Mouse (Mus musculus) thymus, adult 2 months (tissue): Measurements from ENCODE around the gene Gm42421. TPM values are rescaled to one million over a fixed set of nuclear protein-coding genes. Genes with fewer than 3 reads are reported as not detected.

Experiments
- DNase-seq: peaks from one replicate; pipeline ENCODE4 v3.0.0; 2021
- H3K27ac ChIP-seq: fragments of 200-500 bp; 2 replicates; pipeline ENCODE4 v1.5.1; 2012; ENCODE audit warnings: low read length, control low read depth; ENCODE audit not compliant: control insufficient read depth, insufficient read depth
- H3K27me3 ChIP-seq: fragments of 200-500 bp; 2 replicates; pipeline ENCODE4 v1.6.1; 2012; ENCODE audit warnings: mild to moderate bottlenecking, low read length, moderate library complexity, mixed read lengths; ENCODE audit not compliant: control insufficient read depth, insufficient read depth
- H3K36me3 ChIP-seq: fragments of 200-500 bp; 2 replicates; pipeline ENCODE4 v1.6.1; 2012; ENCODE audit warnings: mild to moderate bottlenecking, low read length, moderate library complexity; ENCODE audit not compliant: control insufficient read depth, insufficient read depth
- H3K4me1 ChIP-seq: fragments of 200-500 bp; replicated peaks from 2 replicates; pipeline ENCODE4 v1.6.1; 2012; ENCODE audit warnings: low read length; ENCODE audit not compliant: control insufficient read depth, insufficient read depth
- H3K4me3 ChIP-seq: fragments of 200-500 bp; 2 replicates; pipeline ENCODE4 v1.5.1; 2012; ENCODE audit warnings: mild to moderate bottlenecking, low read length, control low read depth, moderate library complexity; ENCODE audit not compliant: control insufficient read depth, insufficient read depth
- CTCF ChIP-seq: fragments of 200-500 bp; IDR thresholded peaks from 2 replicates; pipeline ENCODE4 v1.5.1; 2012; ENCODE audit warnings: mild to moderate bottlenecking, control low read depth, low read length, moderate library complexity, borderline replicate concordance; ENCODE audit not compliant: control insufficient read depth, poor library complexity, insufficient read depth; ENCODE audit errors: extremely low read depth
- POLR2A ChIP-seq: fragments of 200-500 bp; IDR thresholded peaks from 2 replicates; pipeline ENCODE4 v1.6.1; 2012; ENCODE audit warnings: mild to moderate bottlenecking, low read length, control low read depth, moderate library complexity; ENCODE audit not compliant: control insufficient read depth, poor library complexity, insufficient read depth; ENCODE audit errors: extremely low read depth
- WGBS: fragments of 180-500 bp; shearing (Covaris S2); methylation state at CpG from one replicate; pipeline ENCODE4 v1.1.7; 2018; 5-methylcytosine and 5-hydroxymethylcytosine counted together
- polyA plus RNA-seq: library from polyadenylated mRNA; depleted of rRNA; stranded (reverse); fragments of >200 nt; gene quantifications from 2 replicates; pipeline ENCODE4 v1.2.3, GENCODE M21; 2012; rRNA removed

Gene Gm42421
- polyA plus RNA-seq, 1 experiment: 0.22 TPM

- no peaks in the 10 kb centered on the region for H3K36me3 ChIP-seq
- H3K4me1 ChIP-seq: no peaks in the 10 kb centered on the region
- no peak overlapping the region for H3K27ac ChIP-seq
- H3K27me3 ChIP-seq: no peaks in the 10 kb centered on the region
- TF ChIP-seq CTCF (peak; percentile 92), POLR2A (no peak)
- H3K4me3 ChIP-seq: no peak overlapping the region
- DNase-seq: peak; percentile 47
- 47% methylated on average over 4 of the region's 4 CpGs for WGBS
Observed at GRCm38 (mm10) chr5:143974931-143975630, 47.1 kb downstream of the Gm42421 start.

- 33% methylated on average over 2 of the region's 2 CpGs for WGBS
- Histone ChIP-seq H3K27ac (no peak overlapping the region), H3K4me3 (no peak overlapping the region), H3K27me3 (no peaks in the 10 kb centered on the region), H3K4me1 (no peaks in the 10 kb centered on the region), H3K36me3 (no peaks in the 10 kb centered on the region)
- no peak for DNase-seq
- no peak for TF ChIP-seq CTCF
- TF ChIP-seq POLR2A: no peak
Observed at GRCm38 (mm10) chr5:143975631-143975933, 47.6 kb downstream of the Gm42421 start.

- no peaks in the 10 kb centered on the region for H3K4me1 ChIP-seq
- WGBS: 93% methylated on average over 11 of the region's 11 CpGs
- TF ChIP-seq CTCF (no peak), POLR2A (no peak)
- no peaks in the 10 kb centered on the region for H3K36me3 ChIP-seq
- DNase-seq: no peak
- H3K4me3 ChIP-seq: no peak overlapping the region
- H3K27me3 ChIP-seq: no peaks in the 10 kb centered on the region
- H3K27ac ChIP-seq: no peak overlapping the region
Observed at GRCm38 (mm10) chr5:143976232-143976631, 48.3 kb downstream of the Gm42421 start.

GRCm38 (mm10) chr5:143976726-143977431, 48.9 kb downstream of the Gm42421 start:
- Histone ChIP-seq H3K27ac (no peak overlapping the region), H3K27me3 (no peaks in the 10 kb centered on the region), H3K4me1 (no peaks in the 10 kb centered on the region), H3K4me3 (no peak overlapping the region), H3K36me3 (no peaks in the 10 kb centered on the region)
- 77% methylated on average over 16 of the region's 16 CpGs for WGBS
- DNase-seq: no peak
- TF ChIP-seq POLR2A (no peak), CTCF (no peak)

- Histone ChIP-seq H3K27ac (no peak overlapping the region), H3K4me3 (no peak overlapping the region), H3K36me3 (peaks cover 5% of the 10 kb centered on the region; the same call in 1 of the 2 replicates), H3K4me1 (no peaks in the 10 kb centered on the region), H3K27me3 (no peaks in the 10 kb centered on the region)
- no peak for DNase-seq
- WGBS: 80% methylated on average over 9 of the region's 9 CpGs
- TF ChIP-seq POLR2A: no peak
- no peak for TF ChIP-seq CTCF
Observed at GRCm38 (mm10) chr5:143980858-143981257, 52.9 kb downstream of the Gm42421 start.

- H3K4me3 ChIP-seq: no peak overlapping the region
- no peaks in the 10 kb centered on the region for H3K27me3 ChIP-seq
- no peaks in the 10 kb centered on the region for H3K4me1 ChIP-seq
- DNase-seq: no peak
- no peak overlapping the region for H3K27ac ChIP-seq
- 91% methylated on average over 2 of the region's 2 CpGs for WGBS
- H3K36me3 ChIP-seq: peaks cover 18% of the 10 kb centered on the region
- TF ChIP-seq CTCF (no peak), POLR2A (no peak)
Observed at GRCm38 (mm10) chr5:143982361-143982760, 54.4 kb downstream of the Gm42421 start.

GRCm38 (mm10) chr5:143985381-143985780, 57.4 kb downstream of the Gm42421 start:
- H3K36me3 ChIP-seq: peaks cover 46% of the 10 kb centered on the region
- H3K27me3 ChIP-seq: no peaks in the 10 kb centered on the region

More at GRCm38 (mm10) chr5:143985381-143985780, 57.4 kb downstream of the Gm42421 start:
- 92% methylated on average over 7 of the region's 7 CpGs for WGBS
- TF ChIP-seq CTCF (no peak), POLR2A (no peak)
- H3K27ac ChIP-seq: no peak overlapping the region
- DNase-seq: no peak
- H3K4me3 ChIP-seq: no peak overlapping the region
- no peaks in the 10 kb centered on the region for H3K4me1 ChIP-seq

Other genes starting within 250 kb of the Gm42421 start
- gene Usp42, start 195.9 kb upstream of the Gm42421 start, polyA plus RNA-seq: 12.1 and 13.8 TPM in 2 replicates
- gene Eif2ak1, start 110.4 kb upstream of the Gm42421 start, polyA plus RNA-seq: 22.8 and 23.9 TPM in 2 replicates
- gene Ankrd61, start 30.5 kb upstream of the Gm42421 start, polyA plus RNA-seq: not detected in 2 replicates
- 37.4 and 55.4 TPM in 2 replicates for gene Aimp2, start 18.3 kb upstream of the Gm42421 start, polyA plus RNA-seq
- 8.2 and 9.5 TPM in 2 replicates for gene Pms2, start 18.2 kb upstream of the Gm42421 start, polyA plus RNA-seq
- 0.24 and 0.54 TPM in 2 replicates for gene Rsph10b, start 4.9 kb downstream of the Gm42421 start, polyA plus RNA-seq
- 13.3 and 15.4 TPM in 2 replicates for gene Ccz1, start 86.7 kb downstream of the Gm42421 start, polyA plus RNA-seq
- not detected in 2 replicates for gene Ocm, start 98.5 kb downstream of the Gm42421 start, polyA plus RNA-seq
- 13.3 and 18.7 TPM in 2 replicates for gene Lmtk2, start 172.3 kb downstream of the Gm42421 start, polyA plus RNA-seq